Mouse (Mus musculus): ENCODE results near the gene Ano6. TPM values are rescaled to one million over a fixed set of nuclear protein-coding genes. Genes with fewer than 3 reads are reported as not detected.

The Ano6 gene
- polyA plus RNA-seq, 1 experiment from 2014 or later, result 32.4 TPM

DNA sequence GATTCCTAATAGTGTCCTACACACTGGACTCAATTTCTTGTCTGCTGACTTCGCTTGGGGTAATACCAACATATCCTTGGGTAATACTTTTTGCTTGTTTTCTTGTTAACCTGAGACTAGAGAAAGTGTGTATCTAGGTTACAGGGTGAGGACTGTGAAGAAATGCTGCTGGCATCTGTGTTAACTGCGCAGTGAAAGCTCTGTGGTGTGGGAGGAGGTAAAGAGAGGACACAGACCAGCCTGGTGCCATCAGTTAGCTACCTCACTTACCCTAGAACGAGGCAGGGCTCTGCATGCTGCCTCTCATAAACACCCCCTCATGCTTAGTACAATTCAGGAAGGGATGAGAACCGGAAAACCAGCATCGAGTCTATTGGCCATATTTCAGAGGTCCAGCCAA is 32.6 kb upstream of the Ano6 start:
- Histone ChIP-seq H3K4me1 (no peaks in the 10 kb centered on the region), H3K4me3 (no peak overlapping the region), H3K27ac (no peak overlapping the region), H3K36me3 (replicated peaks) (no peaks in the 10 kb centered on the region), H3K27me3 (ENCODE audit: poor library complexity, severe bottlenecking) (no peaks in the 10 kb centered on the region), H3K9me3 (no peaks in the 10 kb centered on the region)
- no peak for DNase-seq (ENCODE audit: extremely low spot score, low spot score)
- WGBS, result 83% methylated on average over 5 of the region's 5 CpGs

GRCm38 (mm10) chr15:95758696-95759434 is 31.8 kb upstream of the Ano6 start:
- no peak overlapping the region for H3K27ac ChIP-seq
- no peaks in the 10 kb centered on the region for H3K9me3 ChIP-seq
- H3K4me3 ChIP-seq, result no peak overlapping the region
- no peaks in the 10 kb centered on the region for H3K27me3 ChIP-seq (ENCODE audit: poor library complexity, severe bottlenecking)
- WGBS, result 89% methylated on average over 12 of the region's 12 CpGs
- DNase-seq (ENCODE audit: extremely low spot score, low spot score), result no peak
- H3K4me1 ChIP-seq, result 0 out of 2 replicates have a peak, but pooled peaks cover 4% of the 10 kb centered on the region
- H3K36me3 ChIP-seq (replicated peaks), result no peaks in the 10 kb centered on the region

DNA sequence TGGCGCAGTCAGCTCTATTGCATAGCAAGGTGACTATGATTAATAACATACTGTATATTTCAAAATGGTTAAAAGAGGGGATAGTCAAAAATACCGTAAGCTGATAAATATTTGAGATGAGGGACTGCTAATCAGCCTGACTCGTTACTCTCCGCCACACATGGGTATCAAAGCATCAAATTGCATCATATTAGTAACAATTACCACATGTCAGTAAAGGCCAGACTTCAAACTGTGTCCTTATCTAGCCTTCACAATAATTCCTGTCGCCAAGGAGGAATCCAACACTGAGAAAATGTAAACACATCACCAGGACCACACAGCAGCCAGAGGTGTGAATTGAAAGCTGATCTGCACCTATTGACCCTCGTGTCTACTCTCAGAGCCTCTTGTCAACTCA is 30.8 kb upstream of the Ano6 start:
- Histone ChIP-seq H3K27ac (no peak overlapping the region), H3K36me3 (replicated peaks) (no peaks in the 10 kb centered on the region), H3K4me3 (no peak overlapping the region), H3K9me3 (no peaks in the 10 kb centered on the region), H3K4me1 (0 out of 2 replicates have a peak, but pooled peaks cover 4% of the 10 kb centered on the region), H3K27me3 (ENCODE audit: poor library complexity, severe bottlenecking) (no peaks in the 10 kb centered on the region)
- no peak for DNase-seq (ENCODE audit: extremely low spot score, low spot score)
- WGBS, result 84% methylated on average over 6 of the region's 6 CpGs

DNA sequence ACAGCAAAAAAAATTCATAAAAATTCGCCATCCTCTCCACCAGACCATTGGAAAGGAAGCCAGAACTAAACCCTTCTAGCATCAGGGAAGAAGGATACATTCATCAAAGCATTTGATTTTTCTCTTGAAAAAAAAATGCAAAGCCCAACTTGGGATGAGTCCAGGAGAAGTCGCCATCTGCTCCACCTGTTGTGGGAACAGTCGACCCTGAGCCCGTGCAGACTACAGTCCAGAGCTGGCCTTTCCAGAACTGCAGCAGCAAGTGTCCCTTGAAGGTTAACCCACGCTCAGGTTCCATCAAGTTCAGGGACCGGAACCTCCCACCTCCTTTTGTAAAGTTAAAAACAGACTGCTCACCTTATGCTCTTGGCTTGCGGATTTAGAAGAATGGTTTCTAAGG is 29.2 kb upstream of the Ano6 start:
- 0 out of 2 replicates have a peak, but pooled peaks cover 4% of the 10 kb centered on the region for H3K4me1 ChIP-seq
- H3K27me3 ChIP-seq (ENCODE audit: poor library complexity, severe bottlenecking), result no peaks in the 10 kb centered on the region
- no peaks in the 10 kb centered on the region for H3K36me3 ChIP-seq (replicated peaks)
- WGBS, result 84% methylated on average over 7 of the region's 7 CpGs
- DNase-seq (ENCODE audit: extremely low spot score, low spot score), result no peak
- H3K27ac ChIP-seq, result no peak overlapping the region
- H3K9me3 ChIP-seq, result no peaks in the 10 kb centered on the region
- H3K4me3 ChIP-seq, result no peak overlapping the region

- no peak overlapping the region for H3K27ac ChIP-seq
- no peak overlapping the region for H3K4me3 ChIP-seq
- H3K27me3 ChIP-seq (ENCODE audit: poor library complexity, severe bottlenecking), result no peaks in the 10 kb centered on the region
- 35% methylated on average over 12 of the region's 12 CpGs for WGBS
- DNase-seq (ENCODE audit: extremely low spot score, low spot score), result peak; percentile 75
- 0 out of 2 replicates have a peak, but pooled peaks cover 4% of the 10 kb centered on the region for H3K4me1 ChIP-seq
- no peaks in the 10 kb centered on the region for H3K36me3 ChIP-seq (replicated peaks)
- no peaks in the 10 kb centered on the region for H3K9me3 ChIP-seq
These were observed 27.9 kb upstream of the Ano6 start for GRCm38 (mm10) chr15:95762661-95763303.

GRCm38 (mm10) chr15:95763464-95763863 is 27.2 kb upstream of the Ano6 start:
- H3K4me1 ChIP-seq, result 0 out of 2 replicates have a peak, but pooled peaks cover 4% of the 10 kb centered on the region
- no peak overlapping the region for H3K27ac ChIP-seq
- 48% methylated on average over 6 of the region's 6 CpGs for WGBS
- no peaks in the 10 kb centered on the region for H3K27me3 ChIP-seq (ENCODE audit: poor library complexity, severe bottlenecking)
- no peak overlapping the region for H3K4me3 ChIP-seq
- DNase-seq (ENCODE audit: extremely low spot score, low spot score), result no peak
- no peaks in the 10 kb centered on the region for H3K36me3 ChIP-seq (replicated peaks)
- H3K9me3 ChIP-seq, result no peaks in the 10 kb centered on the region

DNA sequence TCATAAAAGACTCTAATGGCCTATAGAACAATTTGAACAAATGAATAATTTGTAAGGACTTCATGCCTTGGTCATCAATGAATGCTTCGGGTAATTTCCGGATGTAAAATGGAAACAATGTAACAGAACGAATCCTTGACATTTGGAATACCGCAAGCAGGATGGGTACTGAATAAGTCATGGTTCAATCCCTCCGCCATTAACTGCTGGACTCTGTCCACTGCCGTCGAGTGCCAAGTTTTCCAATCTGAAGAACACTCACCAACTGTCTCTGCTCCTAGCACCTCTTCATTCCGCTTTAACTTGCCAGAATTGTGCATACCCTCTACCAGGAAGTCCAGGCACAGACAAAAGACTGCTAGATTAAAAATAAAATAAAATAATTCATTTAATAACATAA is 25.4 kb upstream of the Ano6 start:
- Histone ChIP-seq H3K9me3 (no peaks in the 10 kb centered on the region), H3K4me3 (no peak overlapping the region), H3K36me3 (replicated peaks) (no peaks in the 10 kb centered on the region), H3K27me3 (ENCODE audit: poor library complexity, severe bottlenecking) (no peaks in the 10 kb centered on the region), H3K27ac (no peak overlapping the region), H3K4me1 (0 out of 2 replicates have a peak, but pooled peaks cover 4% of the 10 kb centered on the region)
- no peak for DNase-seq (ENCODE audit: extremely low spot score, low spot score)
- WGBS, result 94% methylated on average over 8 of the region's 8 CpGs

DNA sequence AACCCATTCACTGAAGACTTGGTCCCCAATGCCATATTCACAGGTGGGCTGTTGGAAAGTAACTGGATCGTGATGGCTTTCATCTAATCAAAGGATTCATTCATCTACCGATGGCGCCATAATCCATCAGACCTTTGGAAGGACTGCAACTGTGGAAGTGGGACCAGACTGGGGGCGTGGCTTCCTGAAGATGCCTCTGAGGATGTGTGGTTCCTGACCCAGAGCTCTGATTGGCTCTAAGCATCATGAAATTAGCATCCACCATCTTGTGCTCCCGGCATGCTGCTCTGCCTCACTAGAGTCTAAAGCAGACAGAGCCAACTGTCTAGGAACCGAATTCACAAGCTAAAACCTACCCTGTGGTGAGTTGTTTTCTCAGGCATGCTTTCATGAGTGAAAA is 24.7 kb upstream of the Ano6 start:
- H3K9me3 ChIP-seq, result no peaks in the 10 kb centered on the region
- H3K27ac ChIP-seq, result no peak overlapping the region
- no peaks in the 10 kb centered on the region for H3K27me3 ChIP-seq (ENCODE audit: poor library complexity, severe bottlenecking)
- H3K4me1 ChIP-seq, result 0 out of 2 replicates have a peak, but pooled peaks cover 4% of the 10 kb centered on the region
- WGBS, result 89% methylated on average over 6 of the region's 6 CpGs
- no peak overlapping the region for H3K4me3 ChIP-seq
- no peaks in the 10 kb centered on the region for H3K36me3 ChIP-seq (replicated peaks)
- no peak for DNase-seq (ENCODE audit: extremely low spot score, low spot score)

- DNase-seq (ENCODE audit: extremely low spot score, low spot score), result no peak
- no peak overlapping the region for H3K27ac ChIP-seq
- peaks cover 10% of the 10 kb centered on the region for H3K4me1 ChIP-seq
- no peaks in the 10 kb centered on the region for H3K27me3 ChIP-seq (ENCODE audit: poor library complexity, severe bottlenecking)
- WGBS, result 70% methylated on average over 7 of the region's 7 CpGs
- no peaks in the 10 kb centered on the region for H3K36me3 ChIP-seq (replicated peaks)
- no peak overlapping the region for H3K4me3 ChIP-seq
- H3K9me3 ChIP-seq, result no peaks in the 10 kb centered on the region
These were observed 22.8 kb upstream of the Ano6 start for GRCm38 (mm10) chr15:95767825-95768224.

DNA sequence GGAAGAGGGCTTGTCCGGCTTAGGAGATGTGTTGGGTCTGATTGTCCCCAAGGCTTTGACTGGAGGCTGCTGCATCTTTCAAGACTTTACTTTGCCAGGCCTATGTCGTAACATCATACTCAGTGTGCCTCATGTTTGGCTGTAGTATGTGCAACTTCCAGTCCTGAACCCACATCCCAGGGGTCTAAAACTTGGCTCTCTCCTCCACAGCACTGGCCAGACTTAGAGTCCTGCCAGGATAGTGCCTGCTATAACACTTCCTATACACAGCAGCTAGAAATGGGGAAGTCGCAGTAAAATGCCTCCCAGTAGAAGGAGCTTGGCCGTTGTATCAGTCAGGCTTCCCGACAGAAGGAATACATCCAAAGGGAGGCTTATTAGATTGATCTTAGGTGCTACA is 21.9 kb upstream of the Ano6 start:
- Histone ChIP-seq H3K27me3 (ENCODE audit: poor library complexity, severe bottlenecking) (no peaks in the 10 kb centered on the region), H3K4me3 (no peak overlapping the region), H3K9me3 (no peaks in the 10 kb centered on the region), H3K4me1 (peaks cover 9% of the 10 kb centered on the region), H3K27ac (no peak overlapping the region), H3K36me3 (replicated peaks) (no peaks in the 10 kb centered on the region)
- WGBS, result 94% methylated on average over 5 of the region's 5 CpGs
- DNase-seq (ENCODE audit: extremely low spot score, low spot score), result no peak

DNA sequence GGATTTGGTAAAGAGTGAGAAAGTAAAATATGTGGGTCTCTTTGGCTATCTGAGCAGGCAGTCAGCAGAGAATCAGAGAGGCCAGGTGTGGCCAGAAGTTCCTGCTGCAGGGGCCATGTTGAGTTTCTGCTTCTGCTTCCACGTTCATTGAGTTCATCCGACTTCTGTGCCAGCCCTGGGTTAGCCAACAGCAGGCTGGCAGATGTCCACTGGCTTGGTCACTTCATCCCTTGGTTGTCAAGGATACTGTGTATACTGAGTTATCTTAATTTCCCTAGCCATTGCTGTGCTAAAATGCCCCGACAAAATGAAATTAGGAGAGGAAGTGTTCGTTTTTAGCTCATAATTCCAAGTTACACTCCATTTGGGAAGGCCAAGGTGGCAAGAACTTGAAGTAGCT is 21.1 kb upstream of the Ano6 start:
- Histone ChIP-seq H3K27ac (no peak overlapping the region), H3K9me3 (no peaks in the 10 kb centered on the region), H3K36me3 (replicated peaks) (no peaks in the 10 kb centered on the region), H3K4me3 (no peak overlapping the region), H3K4me1 (peaks cover 9% of the 10 kb centered on the region), H3K27me3 (ENCODE audit: poor library complexity, severe bottlenecking) (no peaks in the 10 kb centered on the region)
- no peak for DNase-seq (ENCODE audit: extremely low spot score, low spot score)
- WGBS, result 88% methylated on average over 4 of the region's 4 CpGs

DNA sequence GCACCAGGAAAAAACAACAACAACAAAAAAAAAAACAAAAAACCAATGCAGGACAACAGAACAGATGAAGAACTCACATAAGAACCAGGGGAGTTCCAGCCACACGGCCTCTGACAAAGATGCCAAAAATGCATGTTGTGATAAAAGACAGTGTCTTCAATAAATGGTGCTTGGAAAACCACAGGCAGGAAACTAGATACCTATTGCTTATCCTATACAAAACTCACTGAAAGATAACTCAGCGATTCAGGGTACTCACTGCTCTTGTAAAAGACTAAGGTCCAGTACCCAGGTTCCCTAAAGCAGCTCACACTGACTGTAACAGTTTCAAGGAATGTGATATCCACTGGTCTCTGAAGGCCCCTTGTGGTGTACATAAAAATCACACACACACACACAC is 20.3 kb upstream of the Ano6 start:
- no peak overlapping the region for H3K27ac ChIP-seq
- no peaks in the 10 kb centered on the region for H3K9me3 ChIP-seq
- no peak overlapping the region for H3K4me3 ChIP-seq
- 98% methylated on average over 2 of the region's 2 CpGs for WGBS
- no peak for DNase-seq (ENCODE audit: extremely low spot score, low spot score)
- H3K27me3 ChIP-seq (ENCODE audit: poor library complexity, severe bottlenecking), result no peaks in the 10 kb centered on the region
- no peaks in the 10 kb centered on the region for H3K36me3 ChIP-seq (replicated peaks)
- H3K4me1 ChIP-seq, result peaks cover 9% of the 10 kb centered on the region

GRCm38 (mm10) chr15:95772374-95772773 is 18.3 kb upstream of the Ano6 start:
- DNase-seq (ENCODE audit: extremely low spot score, low spot score), result no peak
- H3K27me3 ChIP-seq (ENCODE audit: poor library complexity, severe bottlenecking), result no peaks in the 10 kb centered on the region
- WGBS, result 67% methylated on average over 13 of the region's 13 CpGs
- H3K4me1 ChIP-seq, result peaks cover 9% of the 10 kb centered on the region
- H3K4me3 ChIP-seq, result no peak overlapping the region
- no peak overlapping the region for H3K27ac ChIP-seq
- H3K9me3 ChIP-seq, result no peaks in the 10 kb centered on the region
- H3K36me3 ChIP-seq (replicated peaks), result no peaks in the 10 kb centered on the region
